Comparison of ENCODE assay signal across 13 mouse cellular contexts in genomic region chr7:145127661-145128060, GRCm38 (mm10).
DNase-seq lines count a peak whose midpoint lies in the region; ATAC-seq and TF ChIP-seq lines count a peak whose summit lies in the region.
"Had no signal": no experiment of that assay in that cellular context is flagged by ENCODE, and none has a peak within 500 bp of the region (broad histone marks: within the 10 kb centered on the region; RNA-seq: fewer than 3 reads in every experiment).

No protein-coding gene starts in this region.

- peak; percentile 11 for DNase-seq in heart, postnatal 0 days (ENCODE audit: low spot score)
- no peak for DNase-seq in heart, adult 11 months
- DNase-seq in Muller cell, postnatal 12 days (ENCODE audit: inconsistent ontology term), result peak; percentile 24
- DNase-seq in embryo, embryonic 11 days, result peak; percentile 42
- peak; percentile 58 for DNase-seq in kidney, postnatal 0 days (ENCODE audit: low spot score)
- DNase-seq in gastrocnemius, postnatal 4 days (ENCODE audit: low spot score in 2 of 2), result no peak
- no peak for DNase-seq in frontal cortex, postnatal 36 days (ENCODE audit: low spot score in 2 of 2)
- DNase-seq: adrenal gland, postnatal 10 days; cerebellum, postnatal 10 days; heart, adult 2 months had no signal

- peak overlapping the region; percentile 46 for H3K27ac ChIP-seq in heart, postnatal 0 days (ENCODE audit: low read depth)
- peak overlapping the region; percentile 60; the same call in 1 of the 2 replicates for H3K27ac ChIP-seq in kidney, postnatal 0 days
- H3K27ac ChIP-seq in hindbrain, embryonic 12.5 days, result no peak overlapping the region
- H3K27ac ChIP-seq: heart, adult 2 months; limb, embryonic 15.5 days had no signal

- H3K9ac ChIP-seq in heart, postnatal 0 days (replicated peaks; ENCODE audit: low read depth, low read length), result 0 out of 2 replicates have a peak overlapping the region, but pooled peaks have one; percentile 20
- no peak overlapping the region for H3K9ac ChIP-seq in kidney, postnatal 0 days (ENCODE audit: low read depth, low read length)
- H3K9ac ChIP-seq in hindbrain, embryonic 12.5 days, result no peak overlapping the region
- H3K9ac ChIP-seq: limb, embryonic 15.5 days had no signal

- H3K4me1 ChIP-seq in heart, postnatal 0 days (ENCODE audit: control insufficient read depth, insufficient read depth), result peaks cover 22% of the 10 kb centered on the region
- peaks cover 22% of the 10 kb centered on the region for H3K4me1 ChIP-seq in kidney, postnatal 0 days (replicated peaks; ENCODE audit: insufficient read depth, low read length)
- H3K4me1 ChIP-seq in hindbrain, embryonic 12.5 days, result peaks cover 10% of the 10 kb centered on the region

- no peaks in the 10 kb centered on the region for H3K36me3 ChIP-seq in heart, postnatal 0 days (replicated peaks; ENCODE audit: control insufficient read depth, insufficient read depth, low read length)
- no peaks in the 10 kb centered on the region for H3K36me3 ChIP-seq in kidney, postnatal 0 days (ENCODE audit: insufficient read depth, low read length)
- no peaks in the 10 kb centered on the region for H3K36me3 ChIP-seq in hindbrain, embryonic 12.5 days
- H3K36me3 ChIP-seq: limb, embryonic 15.5 days had no signal

- H3K4me2 ChIP-seq in heart, postnatal 0 days (ENCODE audit: low read depth, low read length), result no peak overlapping the region
- no peak overlapping the region for H3K4me2 ChIP-seq in kidney, postnatal 0 days (ENCODE audit: low read length)
- H3K4me2 ChIP-seq in hindbrain, embryonic 12.5 days (replicated peaks), result no peak overlapping the region
- H3K4me2 ChIP-seq: limb, embryonic 15.5 days had no signal

- no peaks in the 10 kb centered on the region for H3K9me3 ChIP-seq in heart, postnatal 0 days (replicated peaks; ENCODE audit: control insufficient read depth, low read length)
- no peaks in the 10 kb centered on the region for H3K9me3 ChIP-seq in kidney, postnatal 0 days (replicated peaks; ENCODE audit: low read length)
- peaks cover 7% of the 10 kb centered on the region; the same call in 1 of the 2 replicates for H3K9me3 ChIP-seq in hindbrain, embryonic 12.5 days (replicated peaks)
- H3K9me3 ChIP-seq: limb, embryonic 15.5 days had no signal

- 11% methylated on average over 8 of the region's 8 CpGs for WGBS in heart, postnatal 0 days
- WGBS in kidney, postnatal 0 days, result 16% methylated on average over 8 of the region's 8 CpGs
- 23% methylated on average over 8 of the region's 8 CpGs for WGBS in hindbrain, embryonic 12.5 days

- TF ChIP-seq CTCF in heart, postnatal 0 days (IDR thresholded peaks at IDR 0.05; ENCODE audit: low read depth), result no peak
- no peak for TF ChIP-seq CTCF in kidney, postnatal 0 days (IDR thresholded peaks at IDR 0.05; ENCODE audit: low read depth)

- H3K4me3 ChIP-seq in heart, postnatal 0 days (ENCODE audit: low read depth, low read length), result no peak overlapping the region
- H3K4me3 ChIP-seq in kidney, postnatal 0 days (replicated peaks; ENCODE audit: low read depth, low read length), result no peak overlapping the region
- no peak overlapping the region for H3K4me3 ChIP-seq in hindbrain, embryonic 12.5 days
- H3K4me3 ChIP-seq: heart, adult 2 months; limb, embryonic 15.5 days had no signal

- ATAC-seq in heart, postnatal 0 days (ENCODE audit: insufficient read depth, low read depth), result peak; percentile 33; the same call in 1 of the 2 replicates
- peak; percentile 49 for ATAC-seq in kidney, postnatal 0 days (replicated peaks; ENCODE audit: low FRiP score, low read depth)
- no peak for ATAC-seq in hindbrain, embryonic 12.5 days (ENCODE audit: low FRiP score)
- ATAC-seq: CD4-positive, CD25-positive, alpha-beta regulatory T cell, adult 4 months had no signal

- no peak for TF ChIP-seq EP300 in heart, postnatal 0 days (IDR thresholded peaks at IDR 0.05; ENCODE audit: low read depth)

- H3K27me3 ChIP-seq in heart, postnatal 0 days (ENCODE audit: control insufficient read depth, insufficient read depth, low read length), result no peaks in the 10 kb centered on the region
- H3K27me3 ChIP-seq in kidney, postnatal 0 days (ENCODE audit: insufficient read depth, low read length), result no peaks in the 10 kb centered on the region
- no peaks in the 10 kb centered on the region for H3K27me3 ChIP-seq in hindbrain, embryonic 12.5 days
- H3K27me3 ChIP-seq: limb, embryonic 15.5 days had no signal

Comparison
In these comparisons a context has a peak if more than half of its experiments do, and no peak if none do; other contexts are left out.
1. DNase-seq: peak in heart, postnatal 0 days (single experiment), Muller cell, postnatal 12 days (single experiment), embryo, embryonic 11 days (single experiment) and kidney, postnatal 0 days (single experiment); none in heart, adult 11 months (single experiment), gastrocnemius, postnatal 4 days (0 of 2) and frontal cortex, postnatal 36 days (0 of 2).